Mouse (Mus musculus) MEL (cell line): ENCODE measurements around the gene Mical3. TPM values are rescaled to one million over a fixed set of nuclear protein-coding genes. Genes with fewer than 3 reads are reported as not detected.

Experiments
- DNase-seq: peaks from one replicate; pipeline ENCODE4 v3.0.0; 2011; ENCODE audit warnings: low read depth, low spot score
- H3K27ac ChIP-seq: 2 replicates; pipeline ENCODE4 v1.5.1; 2012; ENCODE audit warnings: low read depth, mild to moderate bottlenecking, control low read depth, low read length, moderate library complexity; ENCODE audit not compliant: control insufficient read depth
- H3K27me3 ChIP-seq, 2 experiments: fragments of 150-350 bp in 1 of 2; sonication (generic) in 1 of 2; 2 replicates each; pipeline ENCODE4 v1.6.1; 2012; ENCODE audit warnings: low read length in 2 of 2, mild to moderate bottlenecking in 2 of 2, improper control_type of control experiment in 1 of 2, moderate library complexity in 1 of 2; ENCODE audit not compliant: insufficient read depth in 2 of 2, control insufficient read depth in 1 of 2
- H3K36me3 ChIP-seq, 2 experiments: 2 replicates each; pipeline ENCODE4 v1.6.1; 2012 to 2014; ENCODE audit warnings: low read length in 2 of 2, improper control_type of control experiment in 1 of 2, inconsistent platforms in 1 of 2, mild to moderate bottlenecking in 1 of 2; ENCODE audit not compliant: insufficient read depth in 2 of 2, control insufficient read depth in 1 of 2
- H3K4me1 ChIP-seq, 2 experiments: fragments of 150-350 bp in 1 of 2; sonication (generic) in 1 of 2; 2 replicates each; pipeline ENCODE4 v1.6.1; 2012; ENCODE audit warnings: low read length in 2 of 2, improper control_type of control experiment in 1 of 2, mild to moderate bottlenecking in 1 of 2; ENCODE audit not compliant: insufficient read depth in 2 of 2, control insufficient read depth in 1 of 2
- H3K4me3 ChIP-seq, 2 experiments: fragments of 150-350 bp in 1 of 2; sonication (generic) in 1 of 2; 2 replicates each; pipeline ENCODE4 v1.5.1; 2012; ENCODE audit warnings: low read depth in 2 of 2, low read length in 2 of 2, mild to moderate bottlenecking in 2 of 2, moderate library complexity in 2 of 2, control low read depth in 1 of 2, improper control_type of control experiment in 1 of 2; ENCODE audit not compliant: control insufficient read depth in 1 of 2, insufficient read depth in 1 of 2
- H3K79me2 ChIP-seq: 2 replicates; pipeline ENCODE4 v1.6.1; 2012; ENCODE audit warnings: mild to moderate bottlenecking, low read length, moderate library complexity; ENCODE audit not compliant: control insufficient read depth, poor library complexity, insufficient read depth
- H3K9ac ChIP-seq: 2 replicates; pipeline ENCODE4 v1.6.1; 2012; ENCODE audit warnings: low read depth, mild to moderate bottlenecking, control low read depth, low read length, moderate library complexity; ENCODE audit not compliant: control insufficient read depth, poor library complexity, severe bottlenecking
- H3K9me3 ChIP-seq: fragments of 150-350 bp; sonication (generic); replicated peaks from 2 replicates; pipeline ENCODE4 v1.6.1; 2012; ENCODE audit warnings: mild to moderate bottlenecking, low read length, improper control_type of control experiment, moderate library complexity; ENCODE audit not compliant: insufficient read depth
- BHLHE40 ChIP-seq: IDR thresholded peaks from 2 replicates; pipeline ENCODE4 v1.6.1; 2012; ENCODE audit warnings: low read depth, mild to moderate bottlenecking, inconsistent platforms, low read length, improper control_type of control experiment, borderline replicate concordance
- CHD1 ChIP-seq: IDR thresholded peaks from 2 replicates; pipeline ENCODE4 v1.6.1; 2012; ENCODE audit warnings: low read depth, mild to moderate bottlenecking, inconsistent platforms, low read length, improper control_type of control experiment
- CTCF ChIP-seq, 3 experiments: IDR thresholded peaks in 2 of 3; conservative IDR thresholded peaks in 1 of 3; 2 replicates each; pipeline ENCODE4 v1.5.1; 2011 to 2012; ENCODE audit warnings: low read length in 3 of 3, low read depth in 2 of 3, mild to moderate bottlenecking in 2 of 3, improper control_type of control experiment in 1 of 3, inconsistent platforms in 1 of 3, mixed read lengths in 1 of 3, moderate library complexity in 1 of 3; ENCODE audit not compliant: control insufficient read depth in 1 of 3, insufficient read depth in 1 of 3, poor library complexity in 1 of 3, severe bottlenecking in 1 of 3
- EP300 ChIP-seq, 2 experiments: IDR thresholded peaks; 2 replicates each; pipeline ENCODE4 v1.6.1; 2011; ENCODE audit warnings: improper control_type of control experiment in 2 of 2, low read length in 2 of 2, low read depth in 1 of 2, mild to moderate bottlenecking in 1 of 2
- GATA1 ChIP-seq: IDR thresholded peaks from 2 replicates; pipeline ENCODE4 v1.6.1; 2011; ENCODE audit warnings: low read depth, low read length, improper control_type of control experiment
- HCFC1 ChIP-seq: IDR thresholded peaks from 2 replicates; pipeline ENCODE4 v1.6.1; 2012; ENCODE audit warnings: low read depth, mild to moderate bottlenecking, inconsistent platforms, low read length, improper control_type of control experiment, moderate library complexity
- KAT2A ChIP-seq: conservative IDR thresholded peaks from 2 replicates; pipeline ENCODE4 v1.6.1; 2012; ENCODE audit warnings: low read depth, low read length, improper control_type of control experiment, inconsistent platforms
- MAFK ChIP-seq: IDR thresholded peaks from 2 replicates; pipeline ENCODE4 v1.6.1; 2011; ENCODE audit warnings: low read depth, mild to moderate bottlenecking, low read length, improper control_type of control experiment, borderline replicate concordance
- MAX ChIP-seq: IDR thresholded peaks from 2 replicates; pipeline ENCODE4 v1.6.1; 2011; ENCODE audit warnings: low read length, improper control_type of control experiment
- MAZ ChIP-seq: IDR thresholded peaks from 2 replicates; pipeline ENCODE4 v1.6.1; 2012; ENCODE audit warnings: low read depth, mild to moderate bottlenecking, inconsistent platforms, low read length, improper control_type of control experiment
- MEF2A ChIP-seq: IDR thresholded peaks from 2 replicates; pipeline ENCODE4 v1.6.1; 2014; ENCODE audit warnings: low read depth, mild to moderate bottlenecking, inconsistent platforms, low read length, improper control_type of control experiment; ENCODE audit not compliant: poor library complexity, insufficient replicate concordance, severe bottlenecking; ENCODE audit errors: extremely low read depth
- MYB ChIP-seq: IDR thresholded peaks from 2 replicates; pipeline ENCODE4 v1.6.1; 2011; ENCODE audit warnings: mild to moderate bottlenecking, low read depth, low read length, improper control_type of control experiment
- MYC ChIP-seq: IDR thresholded peaks from 2 replicates; pipeline ENCODE4 v1.6.1; 2011; ENCODE audit warnings: low read depth, mild to moderate bottlenecking, low read length, improper control_type of control experiment, moderate library complexity
- NRF1 ChIP-seq: IDR thresholded peaks from 2 replicates; pipeline ENCODE4 v1.6.1; 2014; ENCODE audit warnings: low read depth, mild to moderate bottlenecking, inconsistent platforms, low read length, improper control_type of control experiment, moderate library complexity; ENCODE audit not compliant: poor library complexity, insufficient read depth, severe bottlenecking
- RAD21 ChIP-seq: IDR thresholded peaks from 2 replicates; pipeline ENCODE4 v1.6.1; 2011; ENCODE audit warnings: mild to moderate bottlenecking, low read depth, low read length, improper control_type of control experiment
- RCOR1 ChIP-seq: IDR thresholded peaks from 2 replicates; pipeline ENCODE4 v1.6.1; 2012; ENCODE audit warnings: low read depth, mild to moderate bottlenecking, inconsistent platforms, low read length, improper control_type of control experiment
- SIN3A ChIP-seq: IDR thresholded peaks from 2 replicates; pipeline ENCODE4 v1.6.1; 2012; ENCODE audit warnings: low read length, improper control_type of control experiment, inconsistent platforms
- SMC3 ChIP-seq: IDR thresholded peaks from 2 replicates; pipeline ENCODE4 v1.6.1; 2011; ENCODE audit warnings: low read depth, low read length, improper control_type of control experiment
- USF1 ChIP-seq: IDR thresholded peaks from 2 replicates; pipeline ENCODE4 v1.6.1; 2014; ENCODE audit warnings: low read depth, mild to moderate bottlenecking, inconsistent platforms, low read length, improper control_type of control experiment, moderate library complexity
- USF2 ChIP-seq, 2 experiments: IDR thresholded peaks; 2 replicates each; pipeline ENCODE4 v1.6.1; 2011 to 2012; ENCODE audit warnings: improper control_type of control experiment in 2 of 2, low read length in 2 of 2, borderline replicate concordance in 1 of 2, inconsistent platforms in 1 of 2, low read depth in 1 of 2, mild to moderate bottlenecking in 1 of 2; ENCODE audit not compliant: insufficient read depth in 1 of 2
- ZC3H11A ChIP-seq: IDR thresholded peaks from 2 replicates; pipeline ENCODE4 v1.6.1; 2012; ENCODE audit warnings: low read depth, mild to moderate bottlenecking, inconsistent platforms, low read length, improper control_type of control experiment
- ZMIZ1 ChIP-seq: IDR thresholded peaks from 2 replicates; pipeline ENCODE4 v1.6.1; 2012; ENCODE audit warnings: low read depth, mild to moderate bottlenecking, inconsistent platforms, low read length, improper control_type of control experiment, moderate library complexity
- polyA plus RNA-seq, 2 experiments: library from polyadenylated mRNA; stranded (reverse) in 1 of 2; unstranded in 1 of 2; fragments of >175 nt in 1 of 2; fragments of >200 nt in 1 of 2; gene quantifications; 2 replicates each; pipeline versions ENCODE4 v1.2.1 to v1.2.4; 2012; ENCODE audit warnings: low replicate concordance in 2 of 2, low read depth in 1 of 2; ENCODE audit not compliant: insufficient read length in 2 of 2, insufficient read depth in 1 of 2, missing spikeins in 1 of 2
- total RNA-seq: library from RNA; depleted of rRNA; stranded (reverse); fragments of 300-350 nt; gene quantifications from 2 replicates; pipeline ENCODE4 v1.2.3, GENCODE M21; 2012

Gene Mical3
- total and polyA plus RNA-seq, 3 experiments = 19.8 to 125 (median 31.4) TPM

GRCm38 (mm10) chr6:121004959-121005358 lies 125.8 kb downstream of the Mical3 start:
- no peaks in the 10 kb centered on the region for H3K4me1 ChIP-seq
- TF ChIP-seq MAX (no peak), BHLHE40 (no peak), ZMIZ1 (no peak), CHD1 (no peak), MYB (no peak), SIN3A (no peak), SMC3 (no peak), ZC3H11A (no peak), KAT2A (no peak), RAD21 (no peak), MYC (no peak), USF2 (IDR thresholded peaks at IDR 0.05; ENCODE audit: borderline replicate concordance in 1 of 2, insufficient read depth in 1 of 2, low read depth in 1 of 2, low read length in 2 of 2) (no peak), RCOR1 (no peak), CTCF (IDR thresholded peaks at IDR 0.05 in 2 of 3, conservative IDR thresholded peaks at IDR 0.05 in 1 of 3; ENCODE audit: control insufficient read depth in 1 of 3, insufficient read depth in 1 of 3, low read depth in 2 of 3, low read length in 3 of 3, poor library complexity in 1 of 3, severe bottlenecking in 1 of 3) (no peak), GATA1 (no peak), USF1 (no peak), MAFK (no peak), EP300 (IDR thresholded peaks at IDR 0.05; ENCODE audit: low read depth in 1 of 2, low read length in 2 of 2) (no peak), MAZ (no peak), MEF2A (no peak)
- no peak overlapping the region for H3K4me3 ChIP-seq
- no peak overlapping the region for H3K27ac ChIP-seq
- H3K9me3 ChIP-seq = no peaks in the 10 kb centered on the region
- peaks cover 0 to 12% of the 10 kb centered on the region in 2 experiments; a peak in 2 of 4 replicates for H3K36me3 ChIP-seq
- H3K9ac ChIP-seq = no peak overlapping the region
- no peaks in the 10 kb centered on the region for H3K79me2 ChIP-seq
- no peak for DNase-seq
- H3K27me3 ChIP-seq = no peaks in the 10 kb centered on the region

GRCm38 (mm10) chr6:121002952-121003351 lies 127.8 kb downstream of the Mical3 start:
- no peak for DNase-seq
- Histone ChIP-seq H3K27me3 (no peaks in the 10 kb centered on the region), H3K79me2 (no peaks in the 10 kb centered on the region), H3K4me1 (no peaks in the 10 kb centered on the region), H3K36me3 (peaks cover 0 to 7% of the 10 kb centered on the region in 2 experiments; a peak in 2 of 4 replicates), H3K9ac (no peak overlapping the region), H3K4me3 (no peak overlapping the region), H3K9me3 (no peaks in the 10 kb centered on the region), H3K27ac (no peak overlapping the region)
- TF ChIP-seq NRF1 (no peak), HCFC1 (no peak), MEF2A (no peak)
